Mouse (Mus musculus): ENCODE data around the gene Metrn. TPM values are rescaled to one million over a fixed set of nuclear protein-coding genes. Genes with fewer than 3 reads are reported as not detected.
A peak's percentile ranks its signal among the peaks of the same experiment; 100 is the strongest.

The Metrn gene
- polyA plus RNA-seq, 1 experiment from 2014 or later: 43.3 TPM

DNA sequence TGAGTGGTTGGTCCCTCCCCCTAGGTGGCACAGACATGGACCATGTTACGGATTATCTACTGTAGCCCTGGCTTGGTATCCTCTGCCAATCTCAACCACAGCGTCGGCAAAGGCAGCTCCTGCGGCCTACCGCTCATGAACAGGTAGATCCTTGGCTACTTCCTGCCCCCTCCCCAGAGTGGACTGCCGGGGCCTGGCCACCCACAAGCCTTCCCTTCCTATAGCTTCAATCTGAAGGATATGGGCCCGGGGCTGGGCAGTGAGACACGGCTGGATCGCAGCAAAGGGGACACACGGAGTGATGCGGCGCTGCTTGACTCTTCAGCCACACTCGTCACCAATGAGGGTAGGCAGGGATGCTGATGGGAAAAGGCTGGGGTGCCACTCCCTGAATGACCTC is 30.1 kb upstream of the Metrn start:
- no peaks in the 10 kb centered on the region for H3K9me3 ChIP-seq (ENCODE audit: control insufficient read depth, low read length)
- peaks cover 14% of the 10 kb centered on the region for H3K36me3 ChIP-seq (ENCODE audit: control insufficient read depth, insufficient read depth, low read length)
- H3K4me2 ChIP-seq (ENCODE audit: low read depth, low read length): no peak overlapping the region
- peaks cover 44% of the 10 kb centered on the region for H3K4me1 ChIP-seq (replicated peaks; ENCODE audit: control insufficient read depth, insufficient read depth, low read length)
- 95% methylated on average over 13 of the region's 13 CpGs for WGBS
- H3K9ac ChIP-seq (ENCODE audit: low read length): no peak overlapping the region
- no peak for ATAC-seq (ENCODE audit: low read depth)
- H3K27ac ChIP-seq (ENCODE audit: low read length): no peak overlapping the region
- H3K4me3 ChIP-seq (ENCODE audit: low read length): no peak overlapping the region
- H3K27me3 ChIP-seq (ENCODE audit: control insufficient read depth, insufficient read depth, low read depth, low read length): no peaks in the 10 kb centered on the region

DNA sequence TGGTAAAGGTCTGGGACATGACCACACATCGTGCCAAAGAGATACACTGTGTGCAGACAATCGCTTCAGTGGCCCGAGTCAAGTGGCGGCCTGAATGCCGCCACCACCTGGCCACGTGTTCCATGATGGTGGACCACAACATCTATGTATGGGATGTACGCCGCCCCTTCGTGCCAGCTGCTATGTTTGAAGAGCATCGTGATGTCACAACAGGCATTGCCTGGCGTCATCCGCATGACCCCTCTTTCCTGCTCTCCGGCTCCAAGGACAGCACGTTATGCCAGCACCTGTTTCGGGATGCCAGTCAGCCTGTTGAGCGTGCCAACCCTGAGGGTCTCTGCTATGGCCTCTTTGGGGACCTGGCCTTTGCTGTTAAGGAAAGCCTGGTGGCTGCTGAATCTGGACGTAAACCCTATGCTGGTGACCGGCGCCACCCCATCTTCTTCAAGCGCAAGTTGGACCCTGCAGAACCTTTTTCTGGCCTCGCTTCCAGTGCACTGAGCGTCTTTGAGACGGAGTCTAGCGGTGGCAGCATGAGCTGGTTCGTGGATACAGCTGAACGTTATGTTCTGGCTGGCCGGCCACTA is 29.1 kb upstream of the Metrn start:
- H3K9ac ChIP-seq (ENCODE audit: low read length): no peak overlapping the region
- H3K4me3 ChIP-seq (ENCODE audit: low read length): no peak overlapping the region
- H3K4me2 ChIP-seq (ENCODE audit: low read depth, low read length): no peak overlapping the region
- no peak overlapping the region for H3K27ac ChIP-seq (ENCODE audit: low read length)
- no peak for ATAC-seq (ENCODE audit: low read depth)
- H3K27me3 ChIP-seq (ENCODE audit: control insufficient read depth, insufficient read depth, low read depth, low read length): no peaks in the 10 kb centered on the region
- H3K36me3 ChIP-seq (ENCODE audit: control insufficient read depth, insufficient read depth, low read length): peaks cover 9% of the 10 kb centered on the region
- no peaks in the 10 kb centered on the region for H3K9me3 ChIP-seq (ENCODE audit: control insufficient read depth, low read length)
- 92% methylated on average over 27 of the region's 27 CpGs for WGBS
- peaks cover 35% of the 10 kb centered on the region for H3K4me1 ChIP-seq (replicated peaks; ENCODE audit: control insufficient read depth, insufficient read depth, low read length)

DNA sequence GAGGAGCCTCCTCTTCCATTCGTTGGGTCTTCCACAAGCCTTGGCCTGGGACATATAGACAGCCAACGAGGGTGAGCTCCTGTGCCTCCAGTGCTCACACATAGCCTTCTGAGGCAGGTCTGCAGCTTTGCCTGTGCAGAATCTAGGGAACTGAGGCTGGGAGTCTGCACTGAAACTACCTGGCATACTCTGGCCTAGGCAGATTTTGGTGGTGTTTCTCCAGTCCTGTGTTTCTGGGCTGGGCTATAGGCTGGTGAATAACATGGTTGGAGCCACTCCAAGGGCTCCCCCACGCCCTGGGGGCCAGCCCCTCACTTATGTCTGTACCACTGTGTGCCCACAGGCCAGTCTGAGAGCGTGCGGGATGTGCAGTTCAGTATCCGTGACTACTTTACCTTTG is 28.4 kb upstream of the Metrn start:
- Histone ChIP-seq H3K27ac (ENCODE audit: low read length) (no peak overlapping the region), H3K9me3 (ENCODE audit: control insufficient read depth, low read length) (no peaks in the 10 kb centered on the region), H3K36me3 (ENCODE audit: control insufficient read depth, insufficient read depth, low read length) (0 out of 2 replicates have a peak, but pooled peaks cover 2% of the 10 kb centered on the region), H3K4me3 (ENCODE audit: low read length) (no peak overlapping the region), H3K9ac (ENCODE audit: low read length) (no peak overlapping the region), H3K4me1 (replicated peaks; ENCODE audit: control insufficient read depth, insufficient read depth, low read length) (peaks cover 28% of the 10 kb centered on the region), H3K4me2 (ENCODE audit: low read depth, low read length) (no peak overlapping the region; the same call in 1 of the 2 replicates), H3K27me3 (ENCODE audit: control insufficient read depth, insufficient read depth, low read depth, low read length) (peaks cover 3% of the 10 kb centered on the region)
- no peak for ATAC-seq (ENCODE audit: low read depth)
- WGBS: 82% methylated on average over 6 of the region's 6 CpGs

GRCm38 (mm10) chr17:25824362-25825142 is 27.6 kb upstream of the Metrn start:
- WGBS: 66% methylated on average over 17 of the region's 17 CpGs
- H3K9ac ChIP-seq (ENCODE audit: low read length): peak overlapping the region; percentile 79; the same call in 1 of the 2 replicates
- H3K9me3 ChIP-seq (ENCODE audit: control insufficient read depth, low read length): no peaks in the 10 kb centered on the region
- no peak for ATAC-seq (ENCODE audit: low read depth)
- H3K4me1 ChIP-seq (replicated peaks; ENCODE audit: control insufficient read depth, insufficient read depth, low read length): peaks cover 22% of the 10 kb centered on the region
- H3K4me2 ChIP-seq (ENCODE audit: low read depth, low read length): peak overlapping the region; percentile 89
- no peak overlapping the region for H3K27ac ChIP-seq (ENCODE audit: low read length)
- H3K27me3 ChIP-seq (ENCODE audit: control insufficient read depth, insufficient read depth, low read depth, low read length): peaks cover 10% of the 10 kb centered on the region
- no peaks in the 10 kb centered on the region for H3K36me3 ChIP-seq (ENCODE audit: control insufficient read depth, insufficient read depth, low read length)
- H3K4me3 ChIP-seq (ENCODE audit: low read length): peak overlapping the region; percentile 62

GRCm38 (mm10) chr17:25823452-25823851 is 26.5 kb upstream of the Metrn start, which contains the start of gene Wdr24:
Gene Wdr24, plus strand, starts transcription at chr17:25823627.
- under 1% methylated on average over 18 of the region's 18 CpGs for WGBS

GRCm38 (mm10) chr17:25818851-25819780 is 22.2 kb upstream of the Metrn start:
- no peak overlapping the region for H3K9ac ChIP-seq (ENCODE audit: low read length)
- WGBS: 7% methylated on average over 46 of the region's 46 CpGs
- no peaks in the 10 kb centered on the region for H3K36me3 ChIP-seq (ENCODE audit: control insufficient read depth, insufficient read depth, low read length)
- peaks cover 4% of the 10 kb centered on the region for H3K4me1 ChIP-seq (replicated peaks; ENCODE audit: control insufficient read depth, insufficient read depth, low read length)
- H3K27me3 ChIP-seq (ENCODE audit: control insufficient read depth, insufficient read depth, low read depth, low read length): peaks cover 30% of the 10 kb centered on the region
- H3K4me2 ChIP-seq (ENCODE audit: low read depth, low read length): peak overlapping the region; percentile 13
- no peaks in the 10 kb centered on the region for H3K9me3 ChIP-seq (ENCODE audit: control insufficient read depth, low read length)
- no peak for ATAC-seq (ENCODE audit: low read depth)
- H3K4me3 ChIP-seq (ENCODE audit: low read length): 0 out of 2 replicates have a peak overlapping the region, but pooled peaks have one; percentile 5
- H3K27ac ChIP-seq (ENCODE audit: low read length): no peak overlapping the region

More at GRCm38 (mm10) chr17:25823452-25823851, 26.5 kb upstream of the Metrn start, which contains the start of gene Wdr24:
- Histone ChIP-seq H3K4me2 (ENCODE audit: low read depth, low read length) (peak within 1 kb of the TSS; percentile 89), H3K27me3 (ENCODE audit: control insufficient read depth, insufficient read depth, low read depth, low read length) (peaks cover 21% of the 10 kb centered on the region), H3K27ac (ENCODE audit: low read length) (no peak within 1 kb of the TSS; the same call in 1 of the 2 replicates), H3K9me3 (ENCODE audit: control insufficient read depth, low read length) (no peaks in the 10 kb centered on the region), H3K9ac (ENCODE audit: low read length) (peak within 1 kb of the TSS; percentile 79), H3K4me3 (ENCODE audit: low read length) (peak within 1 kb of the TSS; percentile 62), H3K4me1 (replicated peaks; ENCODE audit: control insufficient read depth, insufficient read depth, low read length) (peaks cover 19% of the 10 kb centered on the region), H3K36me3 (ENCODE audit: control insufficient read depth, insufficient read depth, low read length) (no peaks in the 10 kb centered on the region)
- peak; percentile 74 for ATAC-seq (ENCODE audit: low read depth)

DNA sequence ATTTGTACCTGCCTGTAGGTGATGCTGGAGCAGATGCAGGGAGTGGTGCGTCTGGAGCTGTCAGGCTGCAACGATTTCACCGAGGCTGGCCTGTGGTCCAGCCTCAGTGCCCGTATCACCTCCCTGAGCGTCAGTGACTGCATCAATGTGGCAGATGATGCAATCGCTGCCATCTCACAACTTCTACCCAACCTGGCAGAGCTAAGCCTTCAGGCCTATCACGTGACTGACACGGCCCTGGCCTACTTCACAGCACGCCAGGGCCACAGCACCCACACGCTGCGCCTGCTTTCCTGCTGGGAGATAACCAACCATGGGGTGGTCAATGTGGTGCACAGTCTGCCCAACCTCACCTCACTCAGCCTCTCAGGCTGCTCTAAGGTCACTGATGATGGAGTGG is 20.7 kb upstream of the Metrn start:
- WGBS: 73% methylated on average over 11 of the region's 11 CpGs
- Histone ChIP-seq H3K4me2 (ENCODE audit: low read depth, low read length) (no peak overlapping the region), H3K27ac (ENCODE audit: low read length) (no peak overlapping the region), H3K4me3 (ENCODE audit: low read length) (no peak overlapping the region), H3K36me3 (ENCODE audit: control insufficient read depth, insufficient read depth, low read length) (no peaks in the 10 kb centered on the region), H3K4me1 (replicated peaks; ENCODE audit: control insufficient read depth, insufficient read depth, low read length) (no peaks in the 10 kb centered on the region), H3K9me3 (ENCODE audit: control insufficient read depth, low read length) (no peaks in the 10 kb centered on the region), H3K27me3 (ENCODE audit: control insufficient read depth, insufficient read depth, low read depth, low read length) (peaks cover 30% of the 10 kb centered on the region), H3K9ac (ENCODE audit: low read length) (no peak overlapping the region)
- no peak for ATAC-seq (ENCODE audit: low read depth)

GRCm38 (mm10) chr17:25813471-25813870 is 16.5 kb upstream of the Metrn start:
- H3K4me2 ChIP-seq (ENCODE audit: low read depth, low read length): no peak overlapping the region
- H3K4me3 ChIP-seq (ENCODE audit: low read length): no peak overlapping the region
- H3K27ac ChIP-seq (ENCODE audit: low read length): no peak overlapping the region
- 2% methylated on average over 20 of the region's 20 CpGs for WGBS
- no peaks in the 10 kb centered on the region for H3K36me3 ChIP-seq (ENCODE audit: control insufficient read depth, insufficient read depth, low read length)
- ATAC-seq (ENCODE audit: low read depth): peak; percentile 53
- H3K27me3 ChIP-seq (ENCODE audit: control insufficient read depth, insufficient read depth, low read depth, low read length): peaks cover 35% of the 10 kb centered on the region
- H3K4me1 ChIP-seq (replicated peaks; ENCODE audit: control insufficient read depth, insufficient read depth, low read length): peaks cover 3% of the 10 kb centered on the region; the same call in 1 of the 2 replicates
- no peak overlapping the region for H3K9ac ChIP-seq (ENCODE audit: low read length)
- H3K9me3 ChIP-seq (ENCODE audit: control insufficient read depth, low read length): no peaks in the 10 kb centered on the region
